Mouse (Mus musculus) liver, embryonic 14.5 days (tissue): Measurements from ENCODE around the gene Bcl2l11.

Experiments
- CTCF ChIP-seq: IDR thresholded peaks from 2 replicates; pipeline ENCODE4 v1.5.1; 2016; ENCODE audit warnings: antibody characterized with exemption, low read depth, control low read depth
- EP300 ChIP-seq: IDR thresholded peaks from 2 replicates; pipeline ENCODE4 v1.6.1; 2016; ENCODE audit warnings: antibody characterized with exemption, low read depth

GRCm38 (mm10) chr2:128203749-128204405, 78.0 kb downstream of the Bcl2l11 start:
- TF ChIP-seq EP300 (no peak), CTCF (no peak)
